Mouse (Mus musculus) cerebellum, adult 8-10 months (tissue): ENCODE measurements around the gene Gm10282.
A peak's percentile ranks its signal among the peaks of the same experiment; 100 is the strongest.

Experiments used
- DNase-seq: peaks from one replicate; pipeline ENCODE4 v3.0.0; 2022

The Gm10282 gene

GRCm38 (mm10) chr8:72295679-72296078, 9.4 kb downstream of the Gm10282 start:
- peak; percentile 81 for DNase-seq

GRCm38 (mm10) chr8:72295125-72295524, 9.9 kb downstream of the Gm10282 start:
- no peak for DNase-seq

GRCm38 (mm10) chr8:72293309-72293708, 11.8 kb downstream of the Gm10282 start:
- no peak for DNase-seq

- no peak for DNase-seq
Measured at GRCm38 (mm10) chr8:72291104-72291503, 14.0 kb downstream of the Gm10282 start.

GRCm38 (mm10) chr8:72289051-72289450, 16.0 kb downstream of the Gm10282 start:
- DNase-seq = no peak

- no peak for DNase-seq
Measured at GRCm38 (mm10) chr8:72285285-72285684, 19.8 kb downstream of the Gm10282 start.

- no peak for DNase-seq
Measured at GRCm38 (mm10) chr8:72281634-72282033, 23.4 kb downstream of the Gm10282 start.

- DNase-seq = no peak
Measured at GRCm38 (mm10) chr8:72279151-72279550, 25.9 kb downstream of the Gm10282 start.

GRCm38 (mm10) chr8:72277244-72277643, 27.8 kb downstream of the Gm10282 start:
- no peak for DNase-seq

GRCm38 (mm10) chr8:72273807-72274206, 31.3 kb downstream of the Gm10282 start:
- DNase-seq = no peak

GRCm38 (mm10) chr8:72273111-72273770, 31.8 kb downstream of the Gm10282 start:
- DNase-seq = no peak

- DNase-seq = no peak
Measured at GRCm38 (mm10) chr8:72272361-72272760, 32.7 kb downstream of the Gm10282 start.

- no peak for DNase-seq
Measured at GRCm38 (mm10) chr8:72271691-72272090, 33.4 kb downstream of the Gm10282 start.

GRCm38 (mm10) chr8:72271051-72271660, 33.9 kb downstream of the Gm10282 start:
- no peak for DNase-seq

GRCm38 (mm10) chr8:72270606-72271005, 34.5 kb downstream of the Gm10282 start:
- no peak for DNase-seq

GRCm38 (mm10) chr8:72268356-72268755, 36.7 kb downstream of the Gm10282 start:
- DNase-seq = no peak

- DNase-seq = no peak
Measured at GRCm38 (mm10) chr8:72267106-72267505, 38.0 kb downstream of the Gm10282 start.

- DNase-seq = no peak
Measured at GRCm38 (mm10) chr8:72266671-72267070, 38.4 kb downstream of the Gm10282 start.

- no peak for DNase-seq
Measured at GRCm38 (mm10) chr8:72265342-72265741, 39.7 kb downstream of the Gm10282 start.

GRCm38 (mm10) chr8:72263451-72263850, 41.6 kb downstream of the Gm10282 start:
- no peak for DNase-seq

GRCm38 (mm10) chr8:72262756-72263155, 42.3 kb downstream of the Gm10282 start:
- no peak for DNase-seq

GRCm38 (mm10) chr8:72261872-72262271, 43.2 kb downstream of the Gm10282 start:
- no peak for DNase-seq

GRCm38 (mm10) chr8:72261431-72261830, 43.6 kb downstream of the Gm10282 start:
- no peak for DNase-seq

GRCm38 (mm10) chr8:72261019-72261418, 44.0 kb downstream of the Gm10282 start:
- DNase-seq = peak; percentile 26

- DNase-seq = no peak
Measured at GRCm38 (mm10) chr8:72260585-72260984, 44.5 kb downstream of the Gm10282 start.
